Mouse (Mus musculus): ENCODE measurements around the gene Ablim1. TPM values are rescaled to one million over a fixed set of nuclear protein-coding genes. Genes with fewer than 3 reads are reported as not detected.

Ablim1 gene
- polyA plus RNA-seq, 1 experiment = 0.01 TPM

GRCm38 (mm10) chr19:57275166-57275953 is 39.4 kb downstream of the Ablim1 start:
- Histone ChIP-seq H3K4me3 (replicated peaks) (peak overlapping the region; percentile 4), H3K4me1 (ENCODE audit: control insufficient read depth) (peaks cover 4% of the 10 kb centered on the region), H3K36me3 (ENCODE audit: control insufficient read depth) (no peaks in the 10 kb centered on the region), H3K9me3 (ENCODE audit: control insufficient read depth, low read length) (no peaks in the 10 kb centered on the region), H3K27me3 (ENCODE audit: control insufficient read depth) (peaks cover 2% of the 10 kb centered on the region; the same call in 1 of the 2 replicates)
- no peak for TF ChIP-seq GATA1 (IDR thresholded peaks at IDR 0.05; ENCODE audit: low read length)
- TF ChIP-seq TAL1 (IDR thresholded peaks at IDR 0.05; ENCODE audit: low read length) = no peak

DNA sequence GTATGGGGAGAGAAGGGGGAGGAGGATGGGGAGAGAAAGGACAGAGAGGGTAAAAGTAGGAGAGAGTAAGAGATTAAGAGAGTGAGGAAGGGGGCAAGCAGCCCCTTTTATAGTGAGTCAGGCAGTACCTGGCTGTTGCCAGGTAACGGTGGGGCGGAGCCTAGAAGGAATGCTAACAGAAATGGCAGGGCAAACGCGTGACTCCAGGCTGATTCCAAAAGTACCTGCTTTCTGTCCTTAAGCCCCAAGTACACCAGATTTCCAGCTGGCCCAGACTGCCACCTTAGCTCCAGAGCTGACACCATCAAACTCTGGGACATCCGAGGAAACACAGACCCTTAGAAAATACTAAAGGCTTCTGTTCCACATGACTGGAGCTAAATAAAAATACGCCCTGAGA is 40.0 kb downstream of the Ablim1 start:
- Histone ChIP-seq H3K36me3 (ENCODE audit: control insufficient read depth) (no peaks in the 10 kb centered on the region), H3K4me3 (replicated peaks) (peak overlapping the region; percentile 4), H3K4me1 (ENCODE audit: control insufficient read depth) (peaks cover 4% of the 10 kb centered on the region), H3K27me3 (ENCODE audit: control insufficient read depth) (peaks cover 2% of the 10 kb centered on the region; the same call in 1 of the 2 replicates), H3K9me3 (ENCODE audit: control insufficient read depth, low read length) (no peaks in the 10 kb centered on the region)
- TF ChIP-seq GATA1 (IDR thresholded peaks at IDR 0.05; ENCODE audit: low read length) = no peak
- TF ChIP-seq TAL1 (IDR thresholded peaks at IDR 0.05; ENCODE audit: low read length) = no peak

GRCm38 (mm10) chr19:57274286-57274685 is 40.4 kb downstream of the Ablim1 start:
- no peak for TF ChIP-seq GATA1 (IDR thresholded peaks at IDR 0.05; ENCODE audit: low read length)
- TF ChIP-seq TAL1 (IDR thresholded peaks at IDR 0.05; ENCODE audit: low read length) = no peak
- H3K4me1 ChIP-seq (ENCODE audit: control insufficient read depth) = peaks cover 4% of the 10 kb centered on the region
- no peaks in the 10 kb centered on the region for H3K9me3 ChIP-seq (ENCODE audit: control insufficient read depth, low read length)
- no peaks in the 10 kb centered on the region for H3K36me3 ChIP-seq (ENCODE audit: control insufficient read depth)
- H3K27me3 ChIP-seq (ENCODE audit: control insufficient read depth) = peaks cover 2% of the 10 kb centered on the region; the same call in 1 of the 2 replicates
- no peak overlapping the region for H3K4me3 ChIP-seq (replicated peaks)

DNA sequence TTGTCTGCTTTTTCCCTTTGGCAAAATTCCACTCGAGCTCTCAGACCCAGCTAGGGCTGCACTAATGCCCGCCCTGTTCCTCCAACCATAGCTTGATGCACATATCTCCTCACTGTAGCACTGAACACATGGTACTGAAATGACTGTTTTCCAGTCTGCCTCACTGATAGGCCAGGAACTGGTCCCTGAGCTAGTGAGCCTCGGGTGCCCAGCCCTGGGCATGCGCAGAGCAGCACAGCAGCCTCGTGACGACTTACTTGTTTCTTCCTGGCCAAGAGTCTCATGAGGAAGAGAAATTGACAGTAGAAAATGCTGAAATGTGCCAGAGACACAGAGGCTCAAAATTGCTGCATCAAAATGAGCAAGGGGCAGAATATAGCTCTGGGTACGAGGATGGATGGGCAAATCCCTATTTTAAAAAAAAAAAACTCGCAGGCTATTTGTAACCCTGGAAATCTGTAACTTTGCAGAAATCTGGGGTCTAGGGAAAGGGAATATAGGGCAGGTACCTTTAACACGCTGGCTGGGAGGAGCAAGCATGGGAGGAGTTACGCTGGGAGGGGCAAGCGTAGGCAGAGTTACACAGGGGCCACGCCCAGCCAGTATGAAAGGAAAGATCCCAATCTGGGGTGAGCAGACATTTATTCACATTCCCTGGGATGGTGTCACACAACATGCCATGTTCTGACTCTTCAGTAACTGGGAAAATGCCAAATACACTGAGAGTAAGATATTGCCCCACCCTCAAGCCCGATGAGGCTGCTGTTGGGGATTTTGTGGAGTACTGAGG is 41.7 kb downstream of the Ablim1 start:
- Histone ChIP-seq H3K27me3 (ENCODE audit: control insufficient read depth) (peaks cover 2% of the 10 kb centered on the region; the same call in 1 of the 2 replicates), H3K36me3 (ENCODE audit: control insufficient read depth) (no peaks in the 10 kb centered on the region), H3K9me3 (ENCODE audit: control insufficient read depth, low read length) (no peaks in the 10 kb centered on the region), H3K4me1 (ENCODE audit: control insufficient read depth) (peaks cover 4% of the 10 kb centered on the region), H3K4me3 (replicated peaks) (no peak overlapping the region)
- TF ChIP-seq GATA1 (IDR thresholded peaks at IDR 0.05; ENCODE audit: low read length) (no peak), TAL1 (IDR thresholded peaks at IDR 0.05; ENCODE audit: low read length) (no peak)

DNA sequence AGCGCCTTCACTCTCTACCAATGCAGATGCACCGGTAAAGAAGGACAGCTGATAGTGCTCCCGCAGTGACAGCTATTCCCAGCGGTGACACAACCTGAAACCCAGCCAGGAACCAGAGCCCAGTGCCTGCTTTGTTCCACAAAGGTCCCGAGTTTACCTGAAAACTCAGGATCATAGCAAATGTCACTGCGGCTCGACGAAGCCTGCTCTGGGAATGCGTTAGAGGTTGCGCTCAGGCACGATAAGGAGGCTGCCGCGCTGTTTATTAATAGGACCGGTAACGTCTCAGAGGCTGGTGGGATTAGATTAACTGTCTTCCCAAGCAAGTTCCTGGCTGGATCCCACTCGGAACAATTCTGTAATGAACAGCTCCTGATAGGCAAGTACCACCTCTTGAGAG is 43.0 kb downstream of the Ablim1 start:
- peaks cover 4% of the 10 kb centered on the region for H3K4me1 ChIP-seq (ENCODE audit: control insufficient read depth)
- no peak overlapping the region for H3K4me3 ChIP-seq (replicated peaks)
- no peaks in the 10 kb centered on the region for H3K36me3 ChIP-seq (ENCODE audit: control insufficient read depth)
- peaks cover 2% of the 10 kb centered on the region; the same call in 1 of the 2 replicates for H3K27me3 ChIP-seq (ENCODE audit: control insufficient read depth)
- no peaks in the 10 kb centered on the region for H3K9me3 ChIP-seq (ENCODE audit: control insufficient read depth, low read length)
- TF ChIP-seq TAL1 (IDR thresholded peaks at IDR 0.05; ENCODE audit: low read length) (no peak), GATA1 (IDR thresholded peaks at IDR 0.05; ENCODE audit: low read length) (no peak)

- no peaks in the 10 kb centered on the region for H3K9me3 ChIP-seq (ENCODE audit: control insufficient read depth, low read length)
- TF ChIP-seq TAL1 (IDR thresholded peaks at IDR 0.05; ENCODE audit: low read length) (no peak), GATA1 (IDR thresholded peaks at IDR 0.05; ENCODE audit: low read length) (no peak)
- H3K4me3 ChIP-seq (replicated peaks) = no peak overlapping the region
- H3K36me3 ChIP-seq (ENCODE audit: control insufficient read depth) = no peaks in the 10 kb centered on the region
- peaks cover 2% of the 10 kb centered on the region; the same call in 1 of the 2 replicates for H3K27me3 ChIP-seq (ENCODE audit: control insufficient read depth)
- peaks cover 4% of the 10 kb centered on the region for H3K4me1 ChIP-seq (ENCODE audit: control insufficient read depth)
Observed at GRCm38 (mm10) chr19:57270711-57271110, 44.0 kb downstream of the Ablim1 start.

DNA sequence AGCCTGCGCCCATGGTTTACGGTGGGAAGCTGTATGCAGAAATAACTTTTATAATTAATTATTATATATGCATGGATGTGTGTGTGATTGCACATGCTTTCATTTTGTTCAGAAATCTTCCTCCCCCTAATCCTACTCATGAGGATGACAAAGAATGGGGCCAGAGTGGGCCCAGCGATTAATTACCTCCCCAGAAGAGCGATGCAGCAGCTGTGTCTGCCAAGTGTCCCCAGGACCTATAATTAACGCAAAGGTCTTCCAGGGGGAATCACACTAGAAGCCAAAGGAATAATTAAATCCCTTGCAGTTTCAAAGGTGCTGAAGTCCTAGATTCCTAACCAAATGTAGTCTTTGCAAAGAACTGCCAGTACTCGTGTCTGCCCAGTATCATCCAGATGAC is 44.9 kb downstream of the Ablim1 start:
- Histone ChIP-seq H3K4me3 (replicated peaks) (no peak overlapping the region), H3K36me3 (ENCODE audit: control insufficient read depth) (no peaks in the 10 kb centered on the region), H3K27me3 (ENCODE audit: control insufficient read depth) (peaks cover 2% of the 10 kb centered on the region; the same call in 1 of the 2 replicates), H3K9me3 (ENCODE audit: control insufficient read depth, low read length) (no peaks in the 10 kb centered on the region), H3K4me1 (ENCODE audit: control insufficient read depth) (peaks cover 4% of the 10 kb centered on the region)
- TF ChIP-seq GATA1 (IDR thresholded peaks at IDR 0.05; ENCODE audit: low read length) = no peak
- TF ChIP-seq TAL1 (IDR thresholded peaks at IDR 0.05; ENCODE audit: low read length) = no peak

DNA sequence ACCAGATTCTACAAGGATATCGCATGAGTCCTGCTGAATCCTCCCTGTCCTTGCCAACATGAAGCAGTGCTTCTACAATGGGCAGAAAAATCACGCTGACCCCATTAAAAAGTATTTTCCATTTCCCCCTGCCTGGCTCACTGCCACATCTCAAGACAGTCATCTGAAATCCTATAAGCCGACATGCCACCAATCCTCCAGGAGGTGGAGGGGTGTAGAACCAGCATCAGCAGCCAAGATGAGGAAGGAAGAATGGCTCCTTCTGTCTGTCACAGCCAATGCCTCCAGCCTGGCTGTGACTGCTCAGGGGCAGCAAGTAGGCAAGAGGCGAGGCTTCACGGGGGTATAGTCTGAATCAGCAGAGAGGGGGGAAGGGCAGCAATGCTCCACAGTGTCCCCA is 47.2 kb downstream of the Ablim1 start:
- no peaks in the 10 kb centered on the region for H3K9me3 ChIP-seq (ENCODE audit: control insufficient read depth, low read length)
- no peak overlapping the region for H3K4me3 ChIP-seq (replicated peaks)

More for the DNA sequence above, 47.2 kb downstream of the Ablim1 start:
- no peak for TF ChIP-seq GATA1 (IDR thresholded peaks at IDR 0.05; ENCODE audit: low read length)
- no peak for TF ChIP-seq TAL1 (IDR thresholded peaks at IDR 0.05; ENCODE audit: low read length)
- H3K36me3 ChIP-seq (ENCODE audit: control insufficient read depth) = no peaks in the 10 kb centered on the region
- H3K27me3 ChIP-seq (ENCODE audit: control insufficient read depth) = no peaks in the 10 kb centered on the region
- H3K4me1 ChIP-seq (ENCODE audit: control insufficient read depth) = no peaks in the 10 kb centered on the region
